Mouse (Mus musculus): ENCODE data around the gene Prss2. TPM values are rescaled to one million over a fixed set of nuclear protein-coding genes. Genes with fewer than 3 reads are reported as not detected.

Gene Prss2
- polyA plus RNA-seq, 1 experiment: 0.46 TPM

- Histone ChIP-seq H3K4me3 (replicated peaks; ENCODE audit: extremely low read depth, low read depth, low read length) (no peak overlapping the region), H3K4me1 (ENCODE audit: control insufficient read depth, insufficient read depth, low read length) (no peaks in the 10 kb centered on the region)
- TF ChIP-seq CTCF (IDR thresholded peaks at IDR 0.05; ENCODE audit: insufficient read depth, low read length): no peak
- TF ChIP-seq POLR2A (IDR thresholded peaks at IDR 0.05; ENCODE audit: borderline replicate concordance, extremely low read depth, low read depth, low read length): no peak
- no peak for DNase-seq
- WGBS: 82% methylated on average over 1 of the region's 1 CpGs
These were observed 43.7 kb downstream of the Prss2 start for GRCm38 (mm10) chr6:41565261-41565660.

GRCm38 (mm10) chr6:41566965-41567364 is 45.4 kb downstream of the Prss2 start:
- no peak overlapping the region for H3K4me3 ChIP-seq (replicated peaks; ENCODE audit: extremely low read depth, low read depth, low read length)
- no peak for TF ChIP-seq POLR2A (IDR thresholded peaks at IDR 0.05; ENCODE audit: borderline replicate concordance, extremely low read depth, low read depth, low read length)
- TF ChIP-seq CTCF (IDR thresholded peaks at IDR 0.05; ENCODE audit: insufficient read depth, low read length): no peak
- DNase-seq: no peak
- 75% methylated on average over 4 of the region's 4 CpGs for WGBS
- no peaks in the 10 kb centered on the region for H3K4me1 ChIP-seq (ENCODE audit: control insufficient read depth, insufficient read depth, low read length)

GRCm38 (mm10) chr6:41569078-41569477 is 47.5 kb downstream of the Prss2 start:
- WGBS: 76% methylated on average over 3 of the region's 3 CpGs
- no peak for DNase-seq
- TF ChIP-seq CTCF (IDR thresholded peaks at IDR 0.05; ENCODE audit: insufficient read depth, low read length) (no peak), POLR2A (IDR thresholded peaks at IDR 0.05; ENCODE audit: borderline replicate concordance, extremely low read depth, low read depth, low read length) (no peak)
- H3K4me3 ChIP-seq (replicated peaks; ENCODE audit: extremely low read depth, low read depth, low read length): no peak overlapping the region
- no peaks in the 10 kb centered on the region for H3K4me1 ChIP-seq (ENCODE audit: control insufficient read depth, insufficient read depth, low read length)

Other genes with a start within 250 kb of the Prss2 start
- 0.37 and 14.4 TPM in 2 replicates for gene Try4, start 219.5 kb upstream of the Prss2 start, polyA plus RNA-seq (2012; rRNA removed)
- 4.7 TPM in 1 of 2 replicates, not detected in the other for gene Try5, start 204.9 kb upstream of the Prss2 start, polyA plus RNA-seq (2012; rRNA removed)
- gene Try10, start 167.7 kb upstream of the Prss2 start, polyA plus RNA-seq (2012; rRNA removed): not detected in 2 replicates
- 0.29 TPM in 1 of 2 replicates, not detected in the other for gene Prss3, start 144.1 kb upstream of the Prss2 start, polyA plus RNA-seq (2012; rRNA removed)
- gene Gm5771, start 129.4 kb upstream of the Prss2 start, polyA plus RNA-seq (2012; rRNA removed): not detected in 2 replicates
- gene Gm10334, start 75.6 kb upstream of the Prss2 start, polyA plus RNA-seq (2012; rRNA removed): not detected in 2 replicates
- not detected in 2 replicates for gene Prss1, start 62.9 kb upstream of the Prss2 start, polyA plus RNA-seq (2012; rRNA removed)
- gene Ephb6, start 83.7 kb downstream of the Prss2 start, polyA plus RNA-seq (2012; rRNA removed): 13.0 and 16.2 TPM in 2 replicates
- gene Trpv6, start 114.6 kb downstream of the Prss2 start, polyA plus RNA-seq (2012; rRNA removed): 3.0 and 4.5 TPM in 2 replicates
- not detected in 2 replicates for gene Trpv5, start 159.0 kb downstream of the Prss2 start, polyA plus RNA-seq (2012; rRNA removed)
- gene Llcfc1, start 162.6 kb downstream of the Prss2 start, polyA plus RNA-seq (2012; rRNA removed): not detected in 2 replicates
- gene Kel, start 182.6 kb downstream of the Prss2 start, polyA plus RNA-seq (2012; rRNA removed): not detected in 2 replicates

Data from lung, adult 2 months (tissue).